Comparison of ENCODE assay signal across 14 mouse cellular contexts in the genomic region with DNA sequence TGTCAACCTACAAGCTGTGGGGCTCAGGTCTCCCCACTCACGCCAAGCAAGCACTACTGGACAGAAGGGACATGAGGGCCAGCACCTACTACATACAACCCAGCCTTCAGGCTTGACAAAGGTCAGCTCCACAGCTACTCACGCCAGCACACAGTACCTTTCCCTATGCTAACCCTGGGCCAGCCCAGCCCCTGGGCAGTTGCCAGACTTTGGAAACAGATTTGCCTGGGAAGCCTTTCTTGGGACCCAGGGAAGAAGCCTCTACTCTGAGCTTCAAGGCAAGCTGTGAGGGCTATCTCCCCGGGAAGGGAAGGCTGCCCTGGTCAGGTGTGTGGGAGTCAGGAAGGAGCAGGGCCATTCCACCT. TPM values are rescaled to one million over a fixed set of nuclear protein-coding genes. Genes with fewer than 3 reads are reported as not detected.
DNase-seq lines count a peak whose midpoint lies in the region; ATAC-seq and TF ChIP-seq lines count a peak whose summit lies in the region.
"Had no signal": no experiment of that assay in that cellular context is flagged by ENCODE, and none has a peak within 500 bp of the region (broad histone marks: within the 10 kb centered on the region; RNA-seq: fewer than 3 reads in every experiment).

No protein-coding gene starts in this region.

- H3K27me3 ChIP-seq in heart, embryonic 10.5 days (ENCODE audit: insufficient read depth, poor library complexity, severe bottlenecking): no peaks in the 10 kb centered on the region
- H3K27me3 ChIP-seq in heart, embryonic 11.5 days (ENCODE audit: control insufficient read depth, insufficient read depth, low read length): no peaks in the 10 kb centered on the region
- no peaks in the 10 kb centered on the region for H3K27me3 ChIP-seq in spleen, adult 2 months (ENCODE audit: control insufficient read depth, insufficient read depth, low read length)
- no peaks in the 10 kb centered on the region for H3K27me3 ChIP-seq in kidney, embryonic 15.5 days
- no peaks in the 10 kb centered on the region for H3K27me3 ChIP-seq in myocyte (ENCODE audit: control insufficient read depth, insufficient read depth, insufficient read length)
- H3K27me3 ChIP-seq: embryonic facial prominence, embryonic 12.5 days had no signal

- H3K9ac ChIP-seq in heart, embryonic 11.5 days (ENCODE audit: low read depth, low read length): no peak overlapping the region
- no peak overlapping the region for H3K9ac ChIP-seq in kidney, embryonic 15.5 days
- H3K9ac ChIP-seq: embryonic facial prominence, embryonic 12.5 days had no signal

- 0 out of 2 replicates have a peak overlapping the region, but pooled peaks have one; percentile 17 for H3K27ac ChIP-seq in heart, embryonic 10.5 days
- H3K27ac ChIP-seq in heart, embryonic 11.5 days (ENCODE audit: low read depth, low read length): no peak overlapping the region
- H3K27ac ChIP-seq in spleen, adult 2 months (ENCODE audit: insufficient read depth, low read length): peak overlapping the region; percentile 22
- peak overlapping the region; percentile 30; the same call in 1 of the 2 replicates for H3K27ac ChIP-seq in kidney, embryonic 15.5 days
- H3K27ac ChIP-seq: embryonic facial prominence, embryonic 12.5 days; kidney, postnatal 0 days had no signal

- peaks cover 60% of the 10 kb centered on the region for H3K36me3 ChIP-seq in heart, embryonic 10.5 days
- H3K36me3 ChIP-seq in heart, embryonic 11.5 days (ENCODE audit: control insufficient read depth, insufficient read depth, low read length): peaks cover 7% of the 10 kb centered on the region
- no peaks in the 10 kb centered on the region for H3K36me3 ChIP-seq in spleen, adult 2 months (ENCODE audit: control insufficient read depth, insufficient read depth, low read length)
- peaks cover 31% of the 10 kb centered on the region for H3K36me3 ChIP-seq in kidney, embryonic 15.5 days
- H3K36me3 ChIP-seq in myocyte (ENCODE audit: control insufficient read depth, insufficient read depth): peaks cover 10% of the 10 kb centered on the region

- H3K4me1 ChIP-seq in heart, embryonic 10.5 days: peaks cover 84% of the 10 kb centered on the region
- H3K4me1 ChIP-seq in heart, embryonic 11.5 days (ENCODE audit: control insufficient read depth, insufficient read depth, low read length): peaks cover 69% of the 10 kb centered on the region
- H3K4me1 ChIP-seq in spleen, adult 2 months (ENCODE audit: control insufficient read depth, insufficient read depth, insufficient read length): peaks cover 58% of the 10 kb centered on the region; the same call in 1 of the 2 replicates
- H3K4me1 ChIP-seq in kidney, embryonic 15.5 days: peaks cover 68% of the 10 kb centered on the region

- WGBS in heart, embryonic 10.5 days: 78% methylated on average over 3 of the region's 3 CpGs
- WGBS in heart, embryonic 11.5 days (ENCODE audit: insufficient replicate concordance): 63% methylated on average over 3 of the region's 3 CpGs
- 72% methylated on average over 3 of the region's 3 CpGs for WGBS in spleen, adult 2 months
- 53% methylated on average over 3 of the region's 3 CpGs for WGBS in kidney, embryonic 15.5 days

- H3K79me2 ChIP-seq in myocyte (ENCODE audit: control insufficient read depth, insufficient read depth): peaks cover 96% of the 10 kb centered on the region

- no peak overlapping the region for H3K4me3 ChIP-seq in heart, embryonic 10.5 days
- H3K4me3 ChIP-seq in heart, embryonic 11.5 days (ENCODE audit: low read depth, low read length): no peak overlapping the region
- H3K4me3 ChIP-seq in spleen, adult 2 months (ENCODE audit: extremely low read depth, insufficient read depth, insufficient read length): no peak overlapping the region
- no peak overlapping the region for H3K4me3 ChIP-seq in kidney, embryonic 15.5 days (replicated peaks)
- H3K4me3 ChIP-seq in myocyte: no peak overlapping the region
- H3K4me3 ChIP-seq: embryonic facial prominence, embryonic 12.5 days had no signal

- no peak overlapping the region for H3K4me2 ChIP-seq in heart, embryonic 11.5 days
- no peak overlapping the region for H3K4me2 ChIP-seq in kidney, embryonic 15.5 days
- H3K4me2 ChIP-seq in myocyte (ENCODE audit: low read depth): peak overlapping the region; percentile 31
- H3K4me2 ChIP-seq: embryonic facial prominence, embryonic 12.5 days had no signal

- ATAC-seq in heart, embryonic 11.5 days (replicated peaks; ENCODE audit: insufficient number of reproducible peaks, low FRiP score, low TSS enrichment): no peak
- ATAC-seq in kidney, embryonic 15.5 days (replicated peaks; ENCODE audit: low FRiP score): no peak
- ATAC-seq: forebrain, embryonic 16.5 days had no signal

- no peak for TF ChIP-seq CTCF in spleen, adult 2 months (IDR thresholded peaks at IDR 0.05; ENCODE audit: extremely low read depth, insufficient read depth, insufficient read length, insufficient replicate concordance)

- DNase-seq in heart, embryonic 10.5 days (ENCODE audit: low spot score): no peak
- no peak for DNase-seq in spleen, adult 2 months (ENCODE audit: low read depth in 1 of 2, low spot score in 2 of 2)
- no peak for DNase-seq in spleen, postnatal 4 days (ENCODE audit: low spot score in 2 of 2)
- DNase-seq in cerebellum, postnatal 14 days: no peak
- no peak for DNase-seq in lung, postnatal 25 days (ENCODE audit: low spot score)
- DNase-seq: cerebellum, adult 9-10 months; lung, adult 2 months; thymus, postnatal 36 days had no signal

- H3ac ChIP-seq in myocyte (ENCODE audit: control insufficient read depth, insufficient read length): no peak overlapping the region

- H3K9me3 ChIP-seq in heart, embryonic 10.5 days: no peaks in the 10 kb centered on the region
- H3K9me3 ChIP-seq in heart, embryonic 11.5 days (replicated peaks; ENCODE audit: control insufficient read depth, low read length): no peaks in the 10 kb centered on the region
- no peaks in the 10 kb centered on the region for H3K9me3 ChIP-seq in kidney, embryonic 15.5 days (replicated peaks)
- H3K9me3 ChIP-seq: embryonic facial prominence, embryonic 12.5 days had no signal

- TF ChIP-seq POLR2A in spleen, adult 2 months (IDR thresholded peaks at IDR 0.05; ENCODE audit: low read depth, low read length): no peak
- no peak for TF ChIP-seq POLR2A in myocyte (IDR thresholded peaks at IDR 0.05; ENCODE audit: insufficient read length, low read depth)

TF ChIP-seq in myocyte, 11 proteins besides CTCF, POLR2A, EP300 and RAD21:
- TF ChIP-seq REST (IDR thresholded peaks at IDR 0.05; ENCODE audit: insufficient read depth, insufficient read length) (no peak), CEBPB (IDR thresholded peaks at IDR 0.05; ENCODE audit: insufficient read depth, poor library complexity, severe bottlenecking) (no peak), TCF3 (IDR thresholded peaks at IDR 0.05; ENCODE audit: insufficient read length, low read depth) (no peak)

RNA-seq across cellular contexts. Expression of a gene that starts 27.8 kb away (rescaled TPM):
- 2.3 and 3.3 TPM in 2 replicates for polyA plus RNA-seq in heart, embryonic 10.5 days (2016; fragmentation: Nextera tagmentation; extraction: Ambion mirVana)
- polyA plus RNA-seq in heart, embryonic 11.5 days (2014; fragmentation: Nextera tagmentation; extraction: Ambion mirVana): 3.1 and 3.3 TPM in 2 replicates
- polyA plus RNA-seq in spleen, adult 2 months (2012; rRNA removed): 1.8 and 2.4 TPM in 2 replicates
- polyA plus RNA-seq in kidney, embryonic 15.5 days (2015; fragmentation: Nextera tagmentation; extraction: Ambion mirVana): 10.1 and 11.2 TPM in 2 replicates
- polyA plus RNA-seq in myocyte (2012; fragmentation: generic; extraction: Trizol): 28.7 TPM

RNA-seq across cellular contexts. Expression of a gene that starts 37.5 kb away (rescaled TPM):
- polyA plus RNA-seq in heart, embryonic 10.5 days (2016; fragmentation: Nextera tagmentation; extraction: Ambion mirVana): 90.5 and 135 TPM in 2 replicates
- 99.5 and 116 TPM in 2 replicates for polyA plus RNA-seq in heart, embryonic 11.5 days (2014; fragmentation: Nextera tagmentation; extraction: Ambion mirVana)
- polyA plus RNA-seq in spleen, adult 2 months (2012; rRNA removed): 18.2 and 23.7 TPM in 2 replicates
- polyA plus RNA-seq in kidney, embryonic 15.5 days (2015; fragmentation: Nextera tagmentation; extraction: Ambion mirVana): 124 and 125 TPM in 2 replicates
- 26.8 TPM for polyA plus RNA-seq in myocyte (2012; fragmentation: generic; extraction: Trizol)

RNA-seq across cellular contexts. Expression of a gene that starts 43.1 kb away (rescaled TPM):
- 5.1 and 8.1 TPM in 2 replicates for polyA plus RNA-seq in heart, embryonic 10.5 days (2016; fragmentation: Nextera tagmentation; extraction: Ambion mirVana)
- 3.4 and 4.7 TPM in 2 replicates for polyA plus RNA-seq in heart, embryonic 11.5 days (2014; fragmentation: Nextera tagmentation; extraction: Ambion mirVana)
- polyA plus RNA-seq in spleen, adult 2 months (2012; rRNA removed): 53.8 and 67.1 TPM in 2 replicates
- 7.1 and 8.3 TPM in 2 replicates for polyA plus RNA-seq in kidney, embryonic 15.5 days (2015; fragmentation: Nextera tagmentation; extraction: Ambion mirVana)
- polyA plus RNA-seq in myocyte (2012; fragmentation: generic; extraction: Trizol): 14.1 TPM

RNA-seq across cellular contexts. Expression of a gene that starts 45.0 kb away (rescaled TPM):
- polyA plus RNA-seq in heart, embryonic 10.5 days (2016; fragmentation: Nextera tagmentation; extraction: Ambion mirVana): 44.3 and 57.8 TPM in 2 replicates
- polyA plus RNA-seq in heart, embryonic 11.5 days (2014; fragmentation: Nextera tagmentation; extraction: Ambion mirVana): 37.2 and 40.1 TPM in 2 replicates
- 17.3 and 23.7 TPM in 2 replicates for polyA plus RNA-seq in spleen, adult 2 months (2012; rRNA removed)
- polyA plus RNA-seq in kidney, embryonic 15.5 days (2015; fragmentation: Nextera tagmentation; extraction: Ambion mirVana): 63.2 and 65.9 TPM in 2 replicates
- polyA plus RNA-seq in myocyte (2012; fragmentation: generic; extraction: Trizol): 34.8 TPM
